Mouse (Mus musculus): ENCODE measurements around the gene Txn1. TPM values are rescaled to one million over a fixed set of nuclear protein-coding genes. Genes with fewer than 3 reads are reported as not detected.

The Txn1 gene
- polyA plus RNA-seq, 1 experiment from 2014 or later = 666 TPM

- H3K9ac ChIP-seq (ENCODE audit: low read depth, low read length) = no peak overlapping the region
- no peak for ATAC-seq
- H3K4me1 ChIP-seq (ENCODE audit: control insufficient read depth, insufficient read depth, low read length) = peaks cover 36% of the 10 kb centered on the region
- no peak overlapping the region for H3K4me2 ChIP-seq (ENCODE audit: low read depth, low read length)
- no peak overlapping the region for H3K4me3 ChIP-seq (ENCODE audit: low read length)
- no peaks in the 10 kb centered on the region for H3K27me3 ChIP-seq (replicated peaks; ENCODE audit: control insufficient read depth, insufficient read depth, low read length)
- 92% methylated on average over 6 of the region's 6 CpGs for WGBS
- no peaks in the 10 kb centered on the region; the same call in 1 of the 2 replicates for H3K9me3 ChIP-seq (ENCODE audit: control insufficient read depth, low read length)
- H3K36me3 ChIP-seq (ENCODE audit: control insufficient read depth, insufficient read depth, low read length) = peaks cover 21% of the 10 kb centered on the region
- peak overlapping the region; percentile 17 for H3K27ac ChIP-seq (ENCODE audit: low read length)
These were observed 6.3 kb downstream of the Txn1 start for GRCm38 (mm10) chr4:57949866-57950265.

- H3K4me3 ChIP-seq (ENCODE audit: low read length) = no peak overlapping the region
- H3K4me1 ChIP-seq (ENCODE audit: control insufficient read depth, insufficient read depth, low read length) = peaks cover 26% of the 10 kb centered on the region
- peak overlapping the region; percentile 40 for H3K4me2 ChIP-seq (ENCODE audit: low read depth, low read length)
- no peaks in the 10 kb centered on the region for H3K27me3 ChIP-seq (replicated peaks; ENCODE audit: control insufficient read depth, insufficient read depth, low read length)
- H3K9ac ChIP-seq (ENCODE audit: low read depth, low read length) = no peak overlapping the region; the same call in 1 of the 2 replicates
- no peaks in the 10 kb centered on the region; the same call in 1 of the 2 replicates for H3K9me3 ChIP-seq (ENCODE audit: control insufficient read depth, low read length)
- 83% methylated on average over 4 of the region's 4 CpGs for WGBS
- ATAC-seq = peak; percentile 84
- peak overlapping the region; percentile 95 for H3K27ac ChIP-seq (ENCODE audit: low read length)
- H3K36me3 ChIP-seq (ENCODE audit: control insufficient read depth, insufficient read depth, low read length) = peaks cover 19% of the 10 kb centered on the region
These were observed 8.7 kb downstream of the Txn1 start for GRCm38 (mm10) chr4:57947476-57947875.

GRCm38 (mm10) chr4:57947036-57947435, 9.2 kb downstream of the Txn1 start:
- peaks cover 18% of the 10 kb centered on the region for H3K36me3 ChIP-seq (ENCODE audit: control insufficient read depth, insufficient read depth, low read length)
- no peaks in the 10 kb centered on the region; the same call in 1 of the 2 replicates for H3K9me3 ChIP-seq (ENCODE audit: control insufficient read depth, low read length)
- no peak overlapping the region for H3K4me2 ChIP-seq (ENCODE audit: low read depth, low read length)
- no peak overlapping the region for H3K4me3 ChIP-seq (ENCODE audit: low read length)
- peaks cover 25% of the 10 kb centered on the region for H3K4me1 ChIP-seq (ENCODE audit: control insufficient read depth, insufficient read depth, low read length)
- H3K27me3 ChIP-seq (replicated peaks; ENCODE audit: control insufficient read depth, insufficient read depth, low read length) = no peaks in the 10 kb centered on the region
- peak overlapping the region; percentile 90 for H3K27ac ChIP-seq (ENCODE audit: low read length)
- 0 out of 2 replicates have a peak overlapping the region, but pooled peaks have one; percentile 31 for H3K9ac ChIP-seq (ENCODE audit: low read depth, low read length)
- 57% methylated on average over 10 of the region's 10 CpGs for WGBS
- ATAC-seq = peak; percentile 96

- Histone ChIP-seq H3K9ac (ENCODE audit: low read depth, low read length) (no peak overlapping the region), H3K4me3 (ENCODE audit: low read length) (no peak overlapping the region), H3K4me2 (ENCODE audit: low read depth, low read length) (no peak overlapping the region), H3K27ac (ENCODE audit: low read length) (no peak overlapping the region), H3K36me3 (ENCODE audit: control insufficient read depth, insufficient read depth, low read length) (peaks cover 5% of the 10 kb centered on the region), H3K9me3 (ENCODE audit: control insufficient read depth, low read length) (no peaks in the 10 kb centered on the region), H3K4me1 (ENCODE audit: control insufficient read depth, insufficient read depth, low read length) (peaks cover 14% of the 10 kb centered on the region), H3K27me3 (replicated peaks; ENCODE audit: control insufficient read depth, insufficient read depth, low read length) (no peaks in the 10 kb centered on the region)
- no peak for ATAC-seq
- 81% methylated on average over 2 of the region's 2 CpGs for WGBS
These were observed 13.3 kb downstream of the Txn1 start for GRCm38 (mm10) chr4:57942892-57943291.

GRCm38 (mm10) chr4:57940631-57941030, 15.6 kb downstream of the Txn1 start:
- Histone ChIP-seq H3K9me3 (ENCODE audit: control insufficient read depth, low read length) (no peaks in the 10 kb centered on the region), H3K4me2 (ENCODE audit: low read depth, low read length) (no peak overlapping the region), H3K9ac (ENCODE audit: low read depth, low read length) (no peak overlapping the region), H3K4me3 (ENCODE audit: low read length) (no peak overlapping the region), H3K36me3 (ENCODE audit: control insufficient read depth, insufficient read depth, low read length) (no peaks in the 10 kb centered on the region), H3K4me1 (ENCODE audit: control insufficient read depth, insufficient read depth, low read length) (no peaks in the 10 kb centered on the region; the same call in 1 of the 2 replicates), H3K27me3 (replicated peaks; ENCODE audit: control insufficient read depth, insufficient read depth, low read length) (no peaks in the 10 kb centered on the region), H3K27ac (ENCODE audit: low read length) (no peak overlapping the region)
- ATAC-seq = peak; percentile 47; the same call in 1 of the 2 replicates
- 73% methylated on average over 4 of the region's 4 CpGs for WGBS

- Histone ChIP-seq H3K27me3 (replicated peaks; ENCODE audit: control insufficient read depth, insufficient read depth, low read length) (no peaks in the 10 kb centered on the region), H3K9ac (ENCODE audit: low read depth, low read length) (no peak overlapping the region), H3K4me2 (ENCODE audit: low read depth, low read length) (no peak overlapping the region), H3K27ac (ENCODE audit: low read length) (no peak overlapping the region), H3K9me3 (ENCODE audit: control insufficient read depth, low read length) (no peaks in the 10 kb centered on the region), H3K4me3 (ENCODE audit: low read length) (no peak overlapping the region), H3K4me1 (ENCODE audit: control insufficient read depth, insufficient read depth, low read length) (no peaks in the 10 kb centered on the region), H3K36me3 (ENCODE audit: control insufficient read depth, insufficient read depth, low read length) (no peaks in the 10 kb centered on the region)
- WGBS = 87% methylated on average over 6 of the region's 6 CpGs
- no peak for ATAC-seq
These were observed 18.9 kb downstream of the Txn1 start for GRCm38 (mm10) chr4:57937292-57937691.

- WGBS = 72% methylated on average over 5 of the region's 5 CpGs
- ATAC-seq = no peak
- no peaks in the 10 kb centered on the region for H3K36me3 ChIP-seq (ENCODE audit: control insufficient read depth, insufficient read depth, low read length)
- no peak overlapping the region for H3K4me3 ChIP-seq (ENCODE audit: low read length)
- H3K4me1 ChIP-seq (ENCODE audit: control insufficient read depth, insufficient read depth, low read length) = no peaks in the 10 kb centered on the region
- no peak overlapping the region for H3K4me2 ChIP-seq (ENCODE audit: low read depth, low read length)
- H3K27ac ChIP-seq (ENCODE audit: low read length) = no peak overlapping the region
- no peaks in the 10 kb centered on the region for H3K9me3 ChIP-seq (ENCODE audit: control insufficient read depth, low read length)
- no peaks in the 10 kb centered on the region for H3K27me3 ChIP-seq (replicated peaks; ENCODE audit: control insufficient read depth, insufficient read depth, low read length)
- H3K9ac ChIP-seq (ENCODE audit: low read depth, low read length) = no peak overlapping the region
These were observed 22.0 kb downstream of the Txn1 start for GRCm38 (mm10) chr4:57934181-57934580.

- Histone ChIP-seq H3K27me3 (replicated peaks; ENCODE audit: control insufficient read depth, insufficient read depth, low read length) (no peaks in the 10 kb centered on the region), H3K9ac (ENCODE audit: low read depth, low read length) (no peak overlapping the region), H3K36me3 (ENCODE audit: control insufficient read depth, insufficient read depth, low read length) (no peaks in the 10 kb centered on the region), H3K27ac (ENCODE audit: low read length) (no peak overlapping the region), H3K4me1 (ENCODE audit: control insufficient read depth, insufficient read depth, low read length) (no peaks in the 10 kb centered on the region), H3K4me3 (ENCODE audit: low read length) (no peak overlapping the region), H3K9me3 (ENCODE audit: control insufficient read depth, low read length) (no peaks in the 10 kb centered on the region), H3K4me2 (ENCODE audit: low read depth, low read length) (no peak overlapping the region)
- 77% methylated on average over 5 of the region's 5 CpGs for WGBS
- ATAC-seq = no peak
These were observed 25.5 kb downstream of the Txn1 start for GRCm38 (mm10) chr4:57930559-57931170.

GRCm38 (mm10) chr4:57927464-57928205, 28.6 kb downstream of the Txn1 start:
- Histone ChIP-seq H3K4me3 (ENCODE audit: low read length) (no peak overlapping the region), H3K27ac (ENCODE audit: low read length) (no peak overlapping the region), H3K9ac (ENCODE audit: low read depth, low read length) (no peak overlapping the region), H3K4me2 (ENCODE audit: low read depth, low read length) (no peak overlapping the region), H3K4me1 (ENCODE audit: control insufficient read depth, insufficient read depth, low read length) (no peaks in the 10 kb centered on the region), H3K27me3 (replicated peaks; ENCODE audit: control insufficient read depth, insufficient read depth, low read length) (no peaks in the 10 kb centered on the region), H3K36me3 (ENCODE audit: control insufficient read depth, insufficient read depth, low read length) (no peaks in the 10 kb centered on the region), H3K9me3 (ENCODE audit: control insufficient read depth, low read length) (no peaks in the 10 kb centered on the region)
- ATAC-seq = peak; percentile 62
- WGBS = 29% methylated on average over 3 of the region's 3 CpGs
